Mouse (Mus musculus): ENCODE measurements around the gene Crybg2.

Crybg2 gene

GRCm38 (mm10) chr4:134119644-134120043 lies 59.0 kb downstream of the Crybg2 start:
- DNase-seq (ENCODE audit: low spot score in 2 of 2) = peak; percentile 60 to 67

GRCm38 (mm10) chr4:134120192-134120805 lies 59.7 kb downstream of the Crybg2 start:
- DNase-seq (ENCODE audit: low spot score in 2 of 2) = peak in 1 of 2 experiments; percentile 22

- peak in 1 of 2 experiments; percentile 26 for DNase-seq (ENCODE audit: low spot score in 2 of 2)
Observed at GRCm38 (mm10) chr4:134120916-134121315, 60.3 kb downstream of the Crybg2 start.

- peak; percentile 84 to 87 for DNase-seq (ENCODE audit: low spot score in 2 of 2)
Observed at GRCm38 (mm10) chr4:134121571-134121970, 61.0 kb downstream of the Crybg2 start.

- peak in 1 of 2 experiments; percentile 25 for DNase-seq (ENCODE audit: low spot score in 2 of 2)
Observed at GRCm38 (mm10) chr4:134122281-134122680, 61.7 kb downstream of the Crybg2 start.

GRCm38 (mm10) chr4:134123147-134123546 lies 62.5 kb downstream of the Crybg2 start:
- peak in 1 of 2 experiments; percentile 14 for DNase-seq (ENCODE audit: low spot score in 2 of 2)

GRCm38 (mm10) chr4:134123680-134124551 lies 63.3 kb downstream of the Crybg2 start:
- DNase-seq (ENCODE audit: low spot score in 2 of 2) = peak; percentile 80

- no peak for DNase-seq (ENCODE audit: low spot score in 2 of 2)
Observed at GRCm38 (mm10) chr4:134125383-134126060, 64.9 kb downstream of the Crybg2 start.

- DNase-seq (ENCODE audit: low spot score in 2 of 2) = peak in 1 of 2 experiments; percentile 11
Observed at GRCm38 (mm10) chr4:134126300-134127120, 65.9 kb downstream of the Crybg2 start.

GRCm38 (mm10) chr4:134127121-134127455 lies 66.5 kb downstream of the Crybg2 start:
- DNase-seq (ENCODE audit: low spot score in 2 of 2) = no peak

GRCm38 (mm10) chr4:134127793-134128192 lies 67.2 kb downstream of the Crybg2 start:
- no peak for DNase-seq (ENCODE audit: low spot score in 2 of 2)

GRCm38 (mm10) chr4:134128221-134128982 lies 67.8 kb downstream of the Crybg2 start, which contains the start of gene Sh3bgrl3:
Gene Sh3bgrl3, minus strand, starts transcription at chr4:134128789.
- peak; percentile 89 to 90 for DNase-seq (ENCODE audit: low spot score in 2 of 2)

GRCm38 (mm10) chr4:134128983-134129362 lies 68.4 kb downstream of the Crybg2 start:
- DNase-seq (ENCODE audit: low spot score in 2 of 2) = peak; percentile 52 to 65

- DNase-seq (ENCODE audit: low spot score in 2 of 2) = peak in 1 of 2 experiments; percentile 19
Observed at GRCm38 (mm10) chr4:134129482-134129881, 68.9 kb downstream of the Crybg2 start.

GRCm38 (mm10) chr4:134132117-134132516 lies 71.5 kb downstream of the Crybg2 start:
- DNase-seq (ENCODE audit: low spot score in 2 of 2) = no peak

GRCm38 (mm10) chr4:134132519-134133095 lies 72.0 kb downstream of the Crybg2 start:
- no peak for DNase-seq (ENCODE audit: low spot score in 2 of 2)

GRCm38 (mm10) chr4:134136280-134136926 lies 75.8 kb downstream of the Crybg2 start:
- DNase-seq (ENCODE audit: low spot score in 2 of 2) = no peak

GRCm38 (mm10) chr4:134138857-134139256 lies 78.2 kb downstream of the Crybg2 start:
- DNase-seq (ENCODE audit: low spot score in 2 of 2) = no peak

Measured in thymus, postnatal 10 days (tissue).